In the genomic region with DNA sequence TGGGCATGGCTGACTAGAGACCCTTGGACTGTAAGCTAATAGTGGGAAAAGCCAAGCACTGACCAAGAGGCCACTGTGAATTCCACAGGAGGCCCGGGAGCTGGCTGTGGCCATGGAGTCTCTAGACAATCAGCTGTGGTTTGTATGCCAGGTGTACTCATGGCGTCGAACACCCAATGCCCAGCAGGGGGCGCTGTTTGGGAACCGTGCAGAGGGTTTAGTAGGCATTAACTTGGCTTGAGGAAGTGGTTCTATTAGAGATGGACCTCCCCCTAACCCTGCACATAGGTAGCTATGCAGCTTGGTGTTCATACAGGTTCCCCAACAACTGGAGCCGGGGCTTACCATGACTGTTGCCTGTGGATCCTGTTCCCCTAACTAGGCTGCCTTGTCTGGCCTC, we compare ENCODE assay signal across 1 mouse cellular context.
TF ChIP-seq lines count a peak whose summit lies in the region.

No protein-coding gene starts in this region.

TF ChIP-seq in ES-E14, 5 proteins besides CTCF, POLR2A, EP300 and RAD21:
- TF ChIP-seq HCFC1 (IDR thresholded peaks at IDR 0.05; ENCODE audit: borderline replicate concordance, insufficient read depth, low read length) (no peak), ZC3H11A (IDR thresholded peaks at IDR 0.05; ENCODE audit: borderline replicate concordance, low read depth, low read length) (no peak), MAFK (IDR thresholded peaks at IDR 0.05; ENCODE audit: insufficient read depth, low read depth, low read length) (no peak), ZNF384 (IDR thresholded peaks at IDR 0.05; ENCODE audit: low read depth, low read length) (no peak), CHD2 (IDR thresholded peaks at IDR 0.05; ENCODE audit: low read depth, low read length) (no peak)
TF ChIP-seq in ES-E14: peak in this region for 0.
